Mouse (Mus musculus) ES-Bruce4 (cell line): Measurements from ENCODE around the gene Ahsa1. TPM values are rescaled to one million over a fixed set of nuclear protein-coding genes. Genes with fewer than 3 reads are reported as not detected.

ENCODE experiments used
- H3K27ac ChIP-seq: 2 replicates; pipeline ENCODE4 v1.5.1; 2012; ENCODE audit warnings: low read length, inconsistent platforms; ENCODE audit not compliant: insufficient read depth
- H3K27me3 ChIP-seq: 2 replicates; pipeline ENCODE4 v1.6.1; 2012; ENCODE audit warnings: mild to moderate bottlenecking, low read length, inconsistent platforms; ENCODE audit not compliant: control insufficient read depth, poor library complexity, insufficient read depth, severe bottlenecking
- H3K36me3 ChIP-seq: 2 replicates; pipeline ENCODE4 v1.6.1; 2012; ENCODE audit warnings: inconsistent platforms, mild to moderate bottlenecking, low read length, moderate library complexity; ENCODE audit not compliant: control insufficient read depth, poor library complexity, insufficient read depth, severe bottlenecking
- H3K4me1 ChIP-seq: one replicate; pipeline ENCODE4 v1.8.1; 2011; ENCODE audit warnings: low read length; ENCODE audit not compliant: control insufficient read depth, insufficient read depth
- H3K4me3 ChIP-seq: 2 replicates; pipeline ENCODE4 v1.5.1; 2011; ENCODE audit warnings: low read depth, mild to moderate bottlenecking, low read length
- H3K9ac ChIP-seq: 2 replicates; pipeline ENCODE4 v1.6.1; 2012; ENCODE audit warnings: low read depth, mild to moderate bottlenecking, inconsistent platforms; ENCODE audit not compliant: poor library complexity, severe bottlenecking
- H3K9me3 ChIP-seq: replicated peaks from 2 replicates; pipeline ENCODE4 v1.6.1; 2012; ENCODE audit warnings: mild to moderate bottlenecking, low read length, inconsistent platforms; ENCODE audit not compliant: control insufficient read depth, poor library complexity, insufficient read depth, severe bottlenecking
- CTCF ChIP-seq: IDR thresholded peaks from one replicate; pipeline ENCODE4 v1.8.1; 2011; ENCODE audit warnings: low read depth, low read length
- EP300 ChIP-seq: IDR thresholded peaks from 2 replicates; pipeline ENCODE4 v1.6.1; 2011; ENCODE audit warnings: low read depth, low read length; ENCODE audit not compliant: insufficient read depth
- POLR2A ChIP-seq: IDR thresholded peaks from one replicate; pipeline ENCODE4 v1.8.1; 2011; ENCODE audit warnings: low read length; ENCODE audit not compliant: insufficient read depth
- polyA plus RNA-seq: library from polyadenylated mRNA; stranded (reverse); fragments of >200 nt; gene quantifications from 2 replicates; pipeline ENCODE4 v1.2.4, GENCODE M21; 2011; ENCODE audit warnings: low read depth; ENCODE audit not compliant: missing spikeins, insufficient read depth, insufficient read length

Gene Ahsa1
- polyA plus RNA-seq, 1 experiment, result 195 TPM

GRCm38 (mm10) chr12:87319229-87319628, 53.0 kb downstream of the Ahsa1 start:
- peak overlapping the region; percentile 40; the same call in 1 of the 2 replicates for H3K9ac ChIP-seq
- H3K9me3 ChIP-seq, result no peaks in the 10 kb centered on the region
- peak overlapping the region; percentile 64 for H3K27ac ChIP-seq
- peaks cover 11% of the 10 kb centered on the region for H3K4me1 ChIP-seq
- peaks cover 3% of the 10 kb centered on the region for H3K36me3 ChIP-seq
- TF ChIP-seq POLR2A, result no peak
- no peak for TF ChIP-seq CTCF
- no peak for TF ChIP-seq EP300
- no peaks in the 10 kb centered on the region for H3K27me3 ChIP-seq
- H3K4me3 ChIP-seq, result no peak overlapping the region

Other genes with a start within 250 kb of the Ahsa1 start
- 0.99 and 1.1 TPM in 2 replicates for gene Tmem63c, start 245.1 kb upstream of the Ahsa1 start, polyA plus RNA-seq
- gene Ngb, start 163.9 kb upstream of the Ahsa1 start, polyA plus RNA-seq, result 0.37 and 0.41 TPM in 2 replicates
- gene Gstz1, start 119.3 kb upstream of the Ahsa1 start, polyA plus RNA-seq, result 34.2 and 40.5 TPM in 2 replicates
- gene Pomt2, start 118.5 kb upstream of the Ahsa1 start, polyA plus RNA-seq, result 12.9 and 15.8 TPM in 2 replicates
- 0.44 TPM in 1 of 2 replicates, not detected in the other for gene Samd15, start 66.8 kb upstream of the Ahsa1 start, polyA plus RNA-seq
- 13.0 and 13.4 TPM in 2 replicates for gene Tmed8, start 66.0 kb upstream of the Ahsa1 start, polyA plus RNA-seq
- 4.8 and 6.1 TPM in 2 replicates for gene Noxred1, start 27.7 kb upstream of the Ahsa1 start, polyA plus RNA-seq
- 31.0 and 33.8 TPM in 2 replicates for gene Vipas39, start 223 bp upstream of the Ahsa1 start, polyA plus RNA-seq
- gene Ism2, start 33.2 kb downstream of the Ahsa1 start, polyA plus RNA-seq, result 5.5 and 5.9 TPM in 2 replicates
- 106 and 107 TPM in 2 replicates for gene Sptlc2, start 121.9 kb downstream of the Ahsa1 start, polyA plus RNA-seq
- 137 and 150 TPM in 2 replicates for gene Slirp, start 177.4 kb downstream of the Ahsa1 start, polyA plus RNA-seq
- 62.5 and 64.5 TPM in 2 replicates for gene Alkbh1, start 177.5 kb downstream of the Ahsa1 start, polyA plus RNA-seq
- 95.4 and 105 TPM in 2 replicates for gene Snw1, start 205.8 kb downstream of the Ahsa1 start, polyA plus RNA-seq
- not detected in 2 replicates for gene Gm5788, start 228.2 kb downstream of the Ahsa1 start, polyA plus RNA-seq
- not detected in 2 replicates for gene Gm8300, start 247.8 kb downstream of the Ahsa1 start, polyA plus RNA-seq